Mouse (Mus musculus) lung, embryonic 14.5 days (tissue): ENCODE data around the gene Smarcb1. TPM values are rescaled to one million over a fixed set of nuclear protein-coding genes. Genes with fewer than 3 reads are reported as not detected.
A peak's percentile ranks its signal among the peaks of the same experiment; 100 is the strongest.

ENCODE experiments used
- ATAC-seq: fragments of 200-750 bp; cut with Nextera tagmentation; 2 replicates; pipeline ENCODE4 v1.8.0; 2017; ENCODE audit warnings: mild to moderate bottlenecking, moderate TSS enrichment, moderate library complexity; ENCODE audit not compliant: insufficient read depth
- DNase-seq: peaks from one replicate; pipeline ENCODE4 v3.0.0-alpha.2; 2015
- H3K27ac ChIP-seq: fragments of 300-500 bp; sonication (generic); 2 replicates; pipeline ENCODE4 v1.5.1; 2014; ENCODE audit warnings: low read depth, mild to moderate bottlenecking, moderate library complexity
- H3K27me3 ChIP-seq: fragments of 300-500 bp; sonication (generic); 2 replicates; pipeline ENCODE4 v1.6.1; 2014; ENCODE audit warnings: low read length, control low read depth; ENCODE audit not compliant: insufficient read depth
- H3K36me3 ChIP-seq: fragments of 300-500 bp; sonication (generic); 2 replicates; pipeline ENCODE4 v1.6.1; 2014; ENCODE audit warnings: control low read depth; ENCODE audit not compliant: insufficient read depth
- H3K4me1 ChIP-seq: fragments of 300-500 bp; sonication (generic); 2 replicates; pipeline ENCODE4 v1.6.1; 2014; ENCODE audit warnings: antibody characterized with exemption, control low read depth; ENCODE audit not compliant: insufficient read depth
- H3K4me2 ChIP-seq: fragments of 300-500 bp; sonication (generic); 2 replicates; pipeline ENCODE4 v1.6.1; 2014; ENCODE audit warnings: mild to moderate bottlenecking
- H3K4me3 ChIP-seq: fragments of 300-500 bp; sonication (generic); 2 replicates; pipeline ENCODE4 v1.5.1; 2014; ENCODE audit warnings: low read depth, low read length
- H3K9ac ChIP-seq: fragments of 300-500 bp; sonication (generic); 2 replicates; pipeline ENCODE4 v1.6.1; 2014
- H3K9me3 ChIP-seq: fragments of 300-500 bp; sonication (generic); 2 replicates; pipeline ENCODE4 v1.6.1; 2016; ENCODE audit warnings: low read depth, low read length, control low read depth
- CTCF ChIP-seq: IDR thresholded peaks from 2 replicates; pipeline ENCODE4 v1.5.1; 2016; ENCODE audit warnings: antibody characterized with exemption, low read depth
- WGBS: fragments of 180-500 bp; shearing (Covaris S2); extraction: QIAGEN DNeasy Blood & Tissue Kit; methylation state at CpG from one replicate; pipeline ENCODE4 v1.1.7; 2014; 5-methylcytosine and 5-hydroxymethylcytosine counted together
- polyA plus RNA-seq: library from polyadenylated mRNA; unstranded; fragments of >200 nt; fragmentation: Nextera tagmentation; extraction: Ambion mirVana; gene quantifications from 2 replicates; pipeline ENCODE4 v1.2.1, GENCODE M21; 2014

The Smarcb1 gene
- 199 and 219 TPM in 2 replicates for polyA plus RNA-seq

GRCm38 (mm10) chr10:75921026-75921725 is at the start of gene Smarcb1:
Gene Smarcb1 (minus strand): TSS chr10:75921617.
- Histone ChIP-seq H3K9me3 (no peaks in the 10 kb centered on the region), H3K4me3 (peak within 1 kb of the TSS; percentile 94), H3K9ac (peak within 1 kb of the TSS; percentile 94), H3K27me3 (no peaks in the 10 kb centered on the region), H3K4me1 (no peaks in the 10 kb centered on the region), H3K4me2 (peak within 1 kb of the TSS; percentile 91), H3K27ac (peak within 1 kb of the TSS; percentile 94), H3K36me3 (peaks cover 45% of the 10 kb centered on the region)
- TF ChIP-seq CTCF = no peak
- ATAC-seq (peak; percentile 93), DNase-seq (peak; percentile 99)
- WGBS = under 1% methylated on average over 76 of the region's 76 CpGs

- no peak for ATAC-seq
- WGBS = 28% methylated on average over 20 of the region's 20 CpGs
- Histone ChIP-seq H3K4me2 (peak within 1 kb of the TSS; percentile 48), H3K4me1 (0 out of 2 replicates have a peak, but pooled peaks cover 4% of the 10 kb centered on the region), H3K27ac (no peak within 1 kb of the TSS), H3K36me3 (no peaks in the 10 kb centered on the region), H3K9me3 (no peaks in the 10 kb centered on the region), H3K4me3 (0 out of 2 replicates have a peak within 1 kb of the TSS, but pooled peaks have one; percentile 8), H3K9ac (no peak within 1 kb of the TSS), H3K27me3 (peaks cover 15% of the 10 kb centered on the region; the same call in 1 of the 2 replicates)
- no peak for TF ChIP-seq CTCF
- DNase-seq = no peak
These were observed 33.0 kb upstream of the Smarcb1 start, which contains the start of gene Gm5134 for GRCm38 (mm10) chr10:75954381-75954811. Gene Gm5134 (plus strand): TSS chr10:75954514.

GRCm38 (mm10) chr10:75951424-75952050 is 30.1 kb upstream of the Smarcb1 start:
- peak overlapping the region; percentile 44 for H3K4me3 ChIP-seq
- DNase-seq = peak; percentile 86
- 3% methylated on average over 13 of the region's 13 CpGs for WGBS
- H3K27me3 ChIP-seq = peaks cover 15% of the 10 kb centered on the region; the same call in 1 of the 2 replicates
- no peaks in the 10 kb centered on the region for H3K9me3 ChIP-seq
- H3K4me1 ChIP-seq = 0 out of 2 replicates have a peak, but pooled peaks cover 4% of the 10 kb centered on the region
- peak; percentile 47 for ATAC-seq
- peak; percentile 77 for TF ChIP-seq CTCF
- H3K27ac ChIP-seq = no peak overlapping the region
- no peaks in the 10 kb centered on the region for H3K36me3 ChIP-seq
- H3K4me2 ChIP-seq = peak overlapping the region; percentile 94
- peak overlapping the region; percentile 59 for H3K9ac ChIP-seq

GRCm38 (mm10) chr10:75950791-75951210 is 29.4 kb upstream of the Smarcb1 start:
- H3K27ac ChIP-seq = no peak overlapping the region
- peak overlapping the region; percentile 94 for H3K4me2 ChIP-seq
- no peaks in the 10 kb centered on the region for H3K9me3 ChIP-seq
- H3K27me3 ChIP-seq = peaks cover 15% of the 10 kb centered on the region; the same call in 1 of the 2 replicates
- ATAC-seq (peak; percentile 73), DNase-seq (peak; percentile 67)
- peak overlapping the region; percentile 59 for H3K9ac ChIP-seq
- 0 out of 2 replicates have a peak, but pooled peaks cover 4% of the 10 kb centered on the region for H3K4me1 ChIP-seq
- H3K4me3 ChIP-seq = peak overlapping the region; percentile 44
- no peak for TF ChIP-seq CTCF
- H3K36me3 ChIP-seq = no peaks in the 10 kb centered on the region
- 2% methylated on average over 23 of the region's 23 CpGs for WGBS

GRCm38 (mm10) chr10:75949053-75950045 is 27.9 kb upstream of the Smarcb1 start:
- 72% methylated on average over 22 of the region's 22 CpGs for WGBS
- Histone ChIP-seq H3K4me1 (0 out of 2 replicates have a peak, but pooled peaks cover 4% of the 10 kb centered on the region), H3K9ac (no peak overlapping the region), H3K4me3 (no peak overlapping the region), H3K4me2 (no peak overlapping the region), H3K27ac (no peak overlapping the region), H3K9me3 (no peaks in the 10 kb centered on the region), H3K36me3 (no peaks in the 10 kb centered on the region), H3K27me3 (peaks cover 11% of the 10 kb centered on the region; the same call in 1 of the 2 replicates)
- TF ChIP-seq CTCF = no peak
- ATAC-seq = no peak
- no peak for DNase-seq

GRCm38 (mm10) chr10:75948079-75948478 is 26.7 kb upstream of the Smarcb1 start:
- no peak for TF ChIP-seq CTCF
- no peak for ATAC-seq
- Histone ChIP-seq H3K4me1 (0 out of 2 replicates have a peak, but pooled peaks cover 4% of the 10 kb centered on the region), H3K4me2 (no peak overlapping the region), H3K4me3 (no peak overlapping the region), H3K9me3 (no peaks in the 10 kb centered on the region), H3K36me3 (no peaks in the 10 kb centered on the region), H3K27ac (no peak overlapping the region), H3K9ac (no peak overlapping the region), H3K27me3 (peaks cover 8% of the 10 kb centered on the region; the same call in 1 of the 2 replicates)
- WGBS = 72% methylated on average over 5 of the region's 5 CpGs
- no peak for DNase-seq
